Mouse (Mus musculus): Measurements from ENCODE around the gene Myo10.

DNA sequence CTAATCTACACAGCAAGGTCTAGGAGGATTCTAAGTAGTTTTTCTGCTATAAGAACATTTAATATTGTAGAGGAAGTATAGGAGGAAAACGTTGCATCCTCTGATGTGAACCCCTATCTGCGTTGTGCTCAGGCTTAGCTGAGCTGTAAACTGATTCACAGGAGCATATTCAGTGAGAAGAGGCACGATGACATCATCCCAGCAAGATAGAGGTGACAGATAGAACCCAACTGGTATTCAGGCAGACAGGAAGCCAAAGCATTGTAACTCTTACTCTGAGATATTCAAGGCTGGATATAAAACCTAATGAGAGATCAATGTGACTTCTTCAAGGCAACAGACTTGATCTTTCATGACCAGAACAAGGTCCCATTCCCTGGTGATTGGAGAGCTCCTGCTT is 200.3 kb downstream of the Myo10 start:
- TF ChIP-seq CTCF (conservative IDR thresholded peaks at IDR 0.05; ENCODE audit: insufficient read depth, insufficient read length, low read depth, low read length) = no peak
- no peak for TF ChIP-seq POLR2A (IDR thresholded peaks at IDR 0.05; ENCODE audit: low read depth, low read length)

All from kidney, adult 2 months (tissue).